Mouse (Mus musculus): ENCODE data around the gene Aar2.
"Not testable (repeated sequence)": the region's sequence is repeated elsewhere in the genome, so short reads cannot be mapped to it uniquely, and the experiment has no call there.

Gene Aar2

DNA sequence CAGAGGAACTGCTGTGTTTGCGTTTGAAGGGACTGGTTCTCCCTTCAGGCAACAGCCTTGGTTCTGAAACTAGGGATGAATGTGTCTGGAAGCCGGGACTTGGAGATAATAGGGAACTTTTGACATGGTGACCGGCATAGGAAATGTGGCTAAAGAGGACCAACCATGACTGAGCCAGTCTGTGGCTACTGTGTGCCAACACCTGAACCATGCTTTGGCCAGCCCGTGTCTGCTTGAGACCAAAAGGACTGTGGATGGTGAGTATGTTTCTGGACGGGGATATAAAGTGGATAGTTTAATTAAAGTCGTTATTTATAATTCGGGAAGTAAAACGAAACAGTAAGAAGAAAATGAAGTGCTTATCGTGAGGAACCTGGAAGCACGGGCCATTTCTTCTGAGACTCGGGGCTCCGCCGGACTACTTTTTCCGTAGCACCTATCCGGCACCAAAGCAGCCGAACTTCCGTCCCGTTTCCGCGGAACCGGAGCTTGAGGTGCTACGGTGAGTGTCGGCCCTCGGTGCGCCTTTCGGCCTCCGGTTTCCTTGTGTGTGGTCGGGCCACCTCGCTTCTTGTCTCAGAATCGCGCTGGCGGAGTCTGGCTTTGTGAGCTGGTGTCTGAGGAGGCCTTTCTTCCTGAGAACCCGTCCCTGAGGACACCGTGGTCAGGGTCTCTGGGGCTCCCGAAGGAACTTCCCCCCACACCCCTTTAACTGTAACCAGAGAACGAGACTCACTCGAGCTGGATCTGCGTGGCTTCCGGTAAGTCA is at the start of gene Aar2:
Gene Aar2 (plus strand): TSS at position 462 of the 769 bp plus-strand sequence.
- DNase-seq: peak; percentile 51 to 54

DNA sequence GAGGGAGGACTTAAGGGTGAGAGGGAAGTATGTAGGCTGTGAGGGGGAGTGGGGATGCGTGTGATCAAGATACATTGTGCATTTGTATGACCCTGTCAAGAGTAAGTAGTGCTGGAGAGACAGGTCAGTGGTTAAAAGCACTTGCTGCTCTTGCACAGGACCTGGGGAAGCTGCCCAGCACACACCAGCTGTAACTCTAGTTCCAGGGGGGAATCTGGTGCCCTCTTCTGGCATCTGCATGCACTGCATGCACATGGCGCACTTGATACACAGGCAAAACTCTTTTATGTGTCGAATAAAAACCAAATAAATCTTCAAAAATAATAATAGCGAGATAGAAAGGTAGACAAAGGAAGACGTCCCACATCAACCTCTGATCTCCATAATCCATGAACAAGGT is 49.5 kb upstream of the Aar2 start:
- DNase-seq: no peak

DNA sequence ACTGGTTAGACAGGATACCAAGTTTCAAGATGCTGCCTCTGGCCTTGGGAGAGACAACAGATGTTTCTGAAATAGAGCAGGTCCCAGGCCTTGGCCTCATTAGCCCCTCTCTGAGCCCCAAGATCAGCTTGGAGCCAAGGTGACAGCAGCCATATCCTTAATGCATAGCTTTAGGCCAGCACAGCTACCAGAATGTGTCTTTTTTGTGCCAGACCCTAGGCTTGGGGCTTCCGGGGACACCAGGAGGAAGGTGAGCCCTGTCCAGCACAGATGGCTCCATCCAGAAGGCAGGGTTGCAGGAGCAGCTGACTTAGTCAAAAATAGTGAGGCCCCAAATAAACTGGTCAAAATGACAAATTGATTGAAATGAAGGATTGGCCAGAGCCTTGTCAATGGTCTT is 46.4 kb upstream of the Aar2 start:
- no peak for DNase-seq

DNA sequence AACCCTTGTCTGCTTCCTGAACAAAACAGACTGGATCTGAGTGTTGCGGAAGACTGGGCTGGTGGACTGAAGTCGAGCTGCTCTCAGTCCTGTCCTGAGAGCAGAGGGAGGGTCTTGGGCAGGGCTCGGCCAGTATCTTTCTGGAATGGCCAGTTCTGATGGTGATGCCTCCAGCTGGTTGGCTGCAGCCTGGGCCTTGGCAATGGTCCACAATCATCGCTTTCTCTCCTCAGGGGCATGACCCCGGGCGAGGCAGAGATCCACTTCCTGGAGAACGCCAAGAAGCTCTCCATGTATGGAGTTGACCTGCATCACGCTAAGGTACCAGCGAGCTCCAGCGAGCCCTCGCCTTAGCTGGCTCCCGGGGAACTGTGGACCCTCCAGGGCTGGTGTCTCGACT is 41.9 kb upstream of the Aar2 start:
- no peak for DNase-seq

DNA sequence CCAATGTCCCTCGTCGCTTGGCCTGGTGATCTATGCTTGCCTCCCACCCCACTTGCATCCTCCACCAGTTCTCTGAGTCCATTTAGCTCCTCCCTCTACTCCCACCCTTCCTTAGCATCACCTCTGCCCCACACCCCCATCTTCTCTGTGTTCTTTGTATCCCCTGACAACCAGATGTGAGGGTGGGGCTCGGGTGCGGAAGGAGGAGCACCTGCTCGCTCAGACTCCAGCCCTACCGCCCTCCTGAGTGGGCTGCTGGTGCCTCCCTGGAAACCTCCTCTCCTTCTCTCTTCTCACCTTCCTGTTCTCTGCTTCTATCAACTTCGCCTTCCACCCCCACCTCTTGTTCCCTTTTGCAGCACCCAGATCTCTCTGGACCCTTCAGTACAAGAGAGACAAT is 35.4 kb upstream of the Aar2 start:
- DNase-seq: no peak

DNA sequence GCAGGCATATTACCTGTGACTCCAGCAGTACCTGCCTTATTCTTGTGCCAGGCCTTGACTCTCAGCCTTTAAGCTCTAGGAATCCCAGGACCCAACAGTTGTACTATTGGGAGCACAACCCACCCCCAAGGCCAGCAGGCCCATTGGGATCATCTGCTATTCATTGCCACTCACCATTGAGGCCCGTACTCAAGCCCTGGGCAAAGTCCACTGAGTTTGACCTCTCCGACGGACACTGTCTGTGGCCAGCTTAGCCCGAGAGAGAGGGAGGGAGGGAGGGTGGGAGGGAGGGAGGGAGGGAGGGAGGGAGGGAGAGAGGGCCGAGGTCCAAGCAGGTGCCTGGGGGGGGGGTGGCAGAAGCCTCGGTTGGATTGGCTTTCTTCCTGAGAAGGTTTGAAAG is 34.8 kb upstream of the Aar2 start:
- no peak for DNase-seq

DNA sequence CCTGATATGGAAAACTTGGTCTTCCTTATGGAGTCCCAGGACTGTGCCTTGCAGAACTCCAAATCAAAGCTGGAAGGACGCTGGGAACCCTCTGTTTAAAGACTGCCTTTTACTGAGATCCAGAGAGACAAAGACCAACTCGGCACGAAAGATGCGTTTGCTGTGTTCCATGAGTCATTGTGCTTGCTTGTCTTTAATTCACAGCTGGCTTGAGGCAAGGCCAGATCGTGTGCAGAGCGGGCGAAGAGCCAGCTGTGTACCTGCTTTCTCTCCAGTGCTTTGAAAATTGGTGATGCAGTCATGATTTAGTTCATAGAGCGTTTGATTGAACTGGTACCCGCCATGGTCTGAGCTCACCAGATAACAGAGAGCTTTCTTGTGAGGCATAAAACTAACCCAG is 32.3 kb upstream of the Aar2 start:
- DNase-seq: no peak

DNA sequence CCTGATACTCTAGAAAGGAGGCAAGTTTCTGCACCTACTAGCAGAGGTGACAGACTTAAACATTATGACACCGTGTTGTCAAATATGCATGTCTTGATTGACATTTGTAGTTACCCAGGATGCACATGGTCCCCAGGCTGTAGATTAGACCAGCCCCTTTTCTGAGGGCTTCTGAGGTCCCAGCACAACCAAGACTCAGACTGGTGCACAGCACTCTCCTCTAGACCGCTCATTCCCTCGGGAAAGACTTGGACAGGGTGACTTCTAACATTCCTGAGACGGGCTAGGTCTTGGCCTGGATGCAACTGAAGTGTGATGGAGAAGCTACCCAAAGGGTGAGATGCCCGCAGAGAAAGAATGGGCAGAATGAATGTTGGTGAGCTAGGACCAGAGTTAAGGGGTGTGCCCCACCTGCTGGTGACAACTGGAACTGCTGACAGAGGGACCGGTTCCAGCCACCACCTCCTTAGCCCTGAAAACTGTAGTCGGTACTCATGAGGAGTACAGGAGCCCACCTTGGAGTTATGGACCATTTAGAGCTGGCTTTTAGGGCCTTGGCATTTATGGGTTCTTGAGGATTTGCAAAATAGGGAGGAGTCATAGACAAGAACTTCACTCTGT is 31.7 kb upstream of the Aar2 start:
- peak in 1 of 2 experiments; percentile 15 for DNase-seq

DNA sequence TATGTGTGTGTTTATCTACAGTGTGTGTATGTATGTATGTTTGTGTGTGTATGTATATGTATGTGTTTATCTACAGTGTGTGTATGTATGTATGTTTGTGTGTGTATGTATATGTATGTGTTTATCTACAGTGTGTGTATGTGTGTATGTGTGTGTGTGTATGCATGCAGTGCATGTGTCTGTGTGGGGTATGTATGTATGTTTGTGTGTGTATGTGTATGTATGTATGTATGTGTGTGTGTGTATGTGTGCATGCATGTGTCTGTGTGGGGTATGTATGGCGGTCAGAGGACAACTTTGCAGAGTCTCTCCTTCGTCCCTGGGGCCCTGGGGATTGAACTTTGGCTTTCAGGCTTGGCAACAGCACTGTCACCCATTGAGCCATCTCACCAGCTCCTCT is 30.7 kb upstream of the Aar2 start:
- DNase-seq: not testable (repeated sequence)

DNA sequence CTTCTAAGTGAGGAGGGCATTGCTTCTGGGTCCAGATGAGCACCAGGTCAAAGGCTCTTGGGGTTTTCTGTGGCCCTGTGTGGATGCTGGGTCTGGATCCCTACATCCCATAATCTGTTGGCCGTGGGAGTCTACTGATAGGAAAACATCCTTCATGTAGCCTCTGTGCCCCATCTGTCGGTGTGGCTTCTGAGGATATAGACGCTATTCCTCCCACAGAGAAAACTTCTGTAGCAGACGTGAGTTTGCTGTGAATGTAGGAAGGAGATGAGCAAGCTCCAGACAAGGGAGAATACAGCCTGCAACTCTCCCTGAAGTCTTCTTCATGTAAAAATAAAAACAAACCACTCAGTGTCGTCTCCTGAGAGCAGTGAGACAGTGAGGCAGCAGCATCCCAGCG is 29.1 kb upstream of the Aar2 start:
- no peak for DNase-seq

DNA sequence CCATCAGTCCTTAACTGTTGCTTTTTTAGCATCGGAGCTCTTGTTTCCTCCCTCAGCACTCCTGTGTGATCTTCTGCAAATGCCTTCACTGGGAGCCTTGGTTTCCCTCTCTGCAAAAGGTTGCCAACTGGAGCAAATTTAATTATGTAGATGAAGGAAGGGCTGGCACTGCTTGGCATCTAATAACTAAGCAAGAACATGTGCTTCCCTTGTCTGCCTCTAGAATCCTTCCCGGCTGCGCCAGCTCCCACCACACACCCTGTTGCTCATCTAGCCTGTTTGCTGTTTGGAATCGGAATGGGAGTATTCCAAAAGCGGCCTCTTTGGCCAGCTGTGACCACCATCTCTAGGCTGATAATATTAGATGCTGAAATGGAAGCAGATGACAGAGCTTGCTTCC is 27.8 kb upstream of the Aar2 start:
- no peak for DNase-seq

DNA sequence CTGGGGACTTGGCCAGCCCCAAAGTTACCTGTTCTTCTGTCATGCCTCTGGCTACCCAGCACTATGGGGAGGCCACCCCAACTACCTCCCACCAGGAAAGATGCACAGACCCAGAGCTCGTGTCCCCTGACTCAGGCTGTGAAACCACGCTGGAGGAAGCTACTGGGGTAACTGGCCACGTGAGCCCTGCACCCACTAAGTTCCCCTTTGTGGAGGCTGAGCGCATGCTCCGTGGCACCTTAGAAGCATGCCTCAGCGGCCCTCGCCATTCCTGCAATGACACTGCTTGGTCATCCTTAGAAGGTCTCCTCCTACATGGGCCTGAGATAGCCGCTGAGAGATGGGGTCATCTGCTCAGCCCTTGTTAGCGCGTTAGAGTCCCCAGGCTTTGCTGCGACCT is 24.4 kb upstream of the Aar2 start:
- DNase-seq: no peak

DNA sequence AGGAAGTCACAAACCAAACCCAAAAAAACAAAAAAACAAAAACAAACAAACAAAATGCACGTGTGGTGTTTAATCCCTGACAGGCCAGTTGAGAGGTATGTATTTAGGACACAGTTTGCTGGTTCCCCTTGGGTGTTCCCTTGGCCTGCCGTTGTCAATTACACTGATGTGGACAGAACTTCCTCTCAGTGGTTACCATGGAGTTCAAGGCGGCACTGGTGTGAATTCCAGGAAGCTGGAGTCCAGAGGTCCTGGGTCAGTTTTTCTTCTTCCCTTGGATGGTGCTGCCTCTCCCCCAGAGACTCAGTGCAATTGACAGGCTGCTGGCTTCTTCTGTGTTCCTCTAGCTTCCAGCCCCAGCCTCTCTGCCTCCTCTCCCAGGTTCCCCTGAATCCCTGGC is 23.3 kb upstream of the Aar2 start:
- no peak for DNase-seq

DNA sequence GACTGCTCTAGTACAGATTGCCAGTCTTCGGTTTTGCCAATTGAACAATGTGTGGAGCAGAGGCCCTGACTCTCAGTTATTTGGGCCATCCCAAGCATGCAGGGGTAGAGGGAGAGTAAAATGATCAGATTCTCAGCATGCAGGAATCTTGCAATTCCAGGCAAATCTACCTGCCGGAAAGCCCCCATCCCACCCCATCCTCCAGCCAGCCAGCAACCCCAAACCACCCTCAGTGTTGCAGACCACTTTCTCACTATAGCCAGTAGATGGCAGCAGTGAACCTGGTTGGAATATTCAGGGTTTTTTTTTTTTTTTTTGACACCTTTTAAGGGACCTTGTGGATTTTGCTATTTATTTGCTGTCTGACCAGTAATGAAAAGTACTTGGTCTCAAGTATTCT is 17.7 kb upstream of the Aar2 start:
- DNase-seq: no peak

DNA sequence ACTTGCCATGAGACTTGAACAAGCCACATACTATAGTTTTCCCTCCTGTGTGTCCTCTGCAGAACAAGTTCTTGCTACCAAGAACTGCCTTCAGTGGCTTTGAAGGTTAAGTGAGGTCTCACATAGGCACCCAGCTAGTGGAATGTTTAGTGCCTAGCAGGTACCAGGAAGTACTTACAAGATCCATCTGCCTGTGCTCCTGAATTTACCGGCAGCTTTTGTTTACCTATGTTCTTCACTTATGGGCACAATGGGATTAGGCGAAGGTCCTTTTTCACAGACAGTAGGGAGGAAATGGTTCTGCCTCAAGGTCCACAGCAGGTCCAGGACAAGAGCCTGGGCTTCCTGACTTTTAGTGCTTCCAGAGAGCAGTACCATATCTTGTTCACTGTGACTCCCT is 14.2 kb upstream of the Aar2 start:
- no peak for DNase-seq

DNA sequence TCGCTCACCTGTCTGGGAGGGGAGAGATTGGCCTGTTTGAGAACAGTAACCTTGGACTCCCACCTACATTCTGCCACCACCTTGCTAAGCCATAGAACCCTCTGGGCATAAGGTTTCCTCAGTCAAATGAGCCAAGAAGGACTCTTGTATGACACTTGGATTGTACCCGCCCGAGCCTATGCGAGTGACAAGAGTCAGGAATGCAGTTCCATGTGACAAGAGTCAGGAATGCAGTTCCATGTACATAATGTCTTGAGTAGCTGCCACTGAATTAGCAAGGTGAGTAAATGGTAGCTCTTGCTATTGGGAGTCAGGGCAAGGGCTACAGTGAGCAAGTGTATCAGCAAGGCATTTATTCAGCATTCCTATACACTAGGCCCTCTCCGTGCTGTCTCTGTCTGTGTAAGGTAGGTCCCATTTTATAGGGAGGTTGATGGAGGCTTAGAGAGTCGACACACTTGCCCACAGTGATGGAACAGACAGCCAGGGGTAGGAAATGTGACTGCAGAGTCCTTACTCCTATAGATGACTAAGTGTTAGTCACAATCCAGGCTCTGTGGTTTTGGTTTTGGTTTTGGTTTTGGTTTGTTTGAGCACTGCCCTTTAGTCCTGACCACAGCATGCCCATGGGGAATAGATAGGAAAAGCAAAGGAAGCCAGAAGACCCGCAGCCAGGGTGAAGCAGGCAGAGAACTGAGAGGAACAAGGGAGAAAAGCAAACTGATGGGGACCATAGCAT is 8.4 kb upstream of the Aar2 start:
- DNase-seq: no peak

DNA sequence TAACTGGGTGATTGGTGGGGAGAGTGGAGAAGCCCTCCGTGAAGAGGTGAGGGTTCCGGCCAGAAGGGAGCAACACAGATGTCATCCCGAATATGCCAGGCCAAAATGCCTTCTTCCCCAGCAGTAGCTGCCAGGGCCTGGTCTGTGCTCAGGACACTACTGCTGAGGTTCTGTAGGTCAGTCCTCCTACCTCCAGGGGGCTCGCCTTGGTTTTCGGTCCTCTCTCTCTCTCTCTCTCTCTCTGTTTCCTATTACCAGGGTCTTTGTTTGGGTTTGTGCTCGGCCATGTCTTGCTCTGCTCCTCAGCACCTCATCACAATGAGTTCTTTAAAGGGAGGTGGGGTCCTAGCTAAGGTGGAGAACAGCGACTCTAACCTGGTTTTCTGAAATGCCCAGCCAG is 6.4 kb upstream of the Aar2 start:
- no peak for DNase-seq

DNA sequence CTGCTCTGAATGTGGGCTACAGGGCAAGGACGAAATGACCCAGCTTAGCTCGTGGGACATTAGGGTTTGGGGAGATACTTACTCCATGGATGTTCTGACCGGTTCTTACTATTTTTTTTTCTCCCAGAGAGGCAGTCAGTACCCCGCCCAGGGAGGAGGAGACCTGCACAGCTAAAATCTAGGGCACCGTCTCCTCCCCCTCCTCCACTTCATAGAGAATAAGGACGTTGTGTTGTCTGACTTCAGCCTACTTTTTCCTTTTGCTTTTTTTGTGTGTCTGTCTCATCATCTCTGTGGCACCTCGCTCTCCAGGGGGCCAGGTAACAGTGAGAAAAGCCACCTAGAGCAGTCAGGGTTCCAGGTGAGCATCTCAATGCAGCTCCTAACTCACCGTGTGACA is 5.0 kb upstream of the Aar2 start:
- no peak for DNase-seq

DNA sequence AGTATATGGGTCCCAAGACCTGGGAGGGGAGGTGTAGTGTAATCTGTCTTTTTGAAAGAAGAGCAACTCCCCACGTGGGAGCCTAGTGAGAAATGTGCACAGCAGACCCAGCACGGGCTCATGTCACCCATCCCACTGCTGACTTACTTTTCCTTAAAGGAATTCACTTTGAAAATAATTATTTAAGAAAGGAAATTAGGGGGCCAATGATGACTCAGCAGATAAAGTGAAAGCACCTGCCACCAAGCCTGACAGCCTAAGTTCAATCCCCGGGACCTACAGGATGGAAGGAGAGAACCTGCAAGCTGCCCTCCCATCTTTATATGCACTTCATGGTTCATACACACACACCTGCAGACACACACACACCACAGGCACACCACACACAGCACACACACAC is 3.6 kb upstream of the Aar2 start:
- DNase-seq: no peak

DNA sequence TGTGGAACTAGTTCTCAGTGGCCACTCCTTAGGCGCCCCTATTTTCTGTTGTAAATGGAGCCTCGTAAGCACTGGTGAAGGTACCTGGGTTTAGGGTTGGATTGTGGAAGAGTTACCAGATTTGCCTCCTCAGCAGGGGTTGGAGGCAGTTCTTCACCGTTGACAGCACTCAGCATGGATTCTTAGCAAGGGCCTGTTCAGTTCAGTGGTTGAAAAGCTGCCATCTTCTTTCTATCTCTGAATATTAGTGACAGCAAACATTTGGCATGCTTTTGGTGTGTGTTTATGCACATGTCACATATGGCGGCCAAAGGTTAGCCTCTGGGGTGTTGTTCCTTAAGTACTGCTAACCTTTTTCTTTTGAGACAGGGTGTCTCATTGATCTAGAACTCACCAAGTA is 5.0 kb downstream of the Aar2 start:
- no peak for DNase-seq

DNA sequence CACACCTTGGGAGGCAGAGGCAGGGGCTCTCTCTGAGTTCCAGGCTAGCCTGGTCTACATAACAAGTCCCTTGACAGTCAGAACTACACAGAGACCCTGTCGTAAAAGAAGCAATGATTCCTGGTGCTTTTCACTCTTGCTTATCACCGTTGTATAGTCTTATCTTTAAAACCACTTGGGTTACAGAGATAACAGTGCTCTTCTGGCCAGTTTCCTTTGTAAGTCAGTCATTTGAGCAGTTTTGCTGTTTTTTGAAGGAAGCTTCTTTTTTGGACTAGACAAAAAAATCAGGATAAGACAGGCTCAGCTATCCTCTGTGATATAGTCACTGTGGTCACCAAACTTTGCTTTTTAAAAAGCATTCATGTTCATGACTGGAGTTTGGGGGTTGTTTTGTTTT is 14.4 kb downstream of the Aar2 start:
- DNase-seq: no peak

DNA sequence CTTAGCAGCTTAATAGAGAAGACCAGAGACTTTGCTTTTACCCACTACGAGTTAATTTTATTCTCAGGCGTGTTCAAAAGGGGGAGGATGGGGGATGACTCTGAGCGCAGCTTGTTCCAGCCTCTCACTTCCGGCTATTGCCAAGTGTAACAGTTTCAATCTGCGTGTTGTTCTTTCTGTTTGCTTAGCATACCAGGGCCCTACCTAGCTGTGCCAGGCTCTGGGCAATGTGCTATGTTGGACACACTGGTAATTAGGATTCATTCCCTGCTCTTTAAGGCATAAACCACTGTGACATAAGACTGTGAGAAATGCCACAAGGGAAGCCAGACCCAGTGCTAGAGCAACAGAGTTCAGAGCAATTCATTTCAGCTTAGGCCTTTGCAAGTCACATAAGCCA is 16.2 kb downstream of the Aar2 start:
- DNase-seq: no peak

DNA sequence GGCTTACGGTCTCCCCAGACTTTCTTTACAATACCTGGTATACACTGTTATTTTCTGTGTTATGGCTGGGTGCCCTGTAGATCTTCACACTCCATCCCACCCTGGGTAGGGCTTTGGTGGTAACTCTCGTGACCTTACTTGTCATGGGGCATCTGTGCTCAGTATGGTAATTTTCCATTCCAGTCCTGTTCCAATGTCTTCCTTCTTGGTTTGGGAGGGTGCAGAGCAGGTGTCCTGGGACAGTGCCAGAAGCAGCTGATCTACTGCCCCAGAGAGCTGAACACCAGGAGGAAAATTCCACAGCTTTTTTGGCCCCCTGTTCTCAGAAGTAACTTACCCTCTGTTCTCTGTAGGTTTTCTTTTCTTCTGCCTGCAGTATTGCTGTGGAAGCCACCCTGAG is 19.1 kb downstream of the Aar2 start:
- no peak for DNase-seq

DNA sequence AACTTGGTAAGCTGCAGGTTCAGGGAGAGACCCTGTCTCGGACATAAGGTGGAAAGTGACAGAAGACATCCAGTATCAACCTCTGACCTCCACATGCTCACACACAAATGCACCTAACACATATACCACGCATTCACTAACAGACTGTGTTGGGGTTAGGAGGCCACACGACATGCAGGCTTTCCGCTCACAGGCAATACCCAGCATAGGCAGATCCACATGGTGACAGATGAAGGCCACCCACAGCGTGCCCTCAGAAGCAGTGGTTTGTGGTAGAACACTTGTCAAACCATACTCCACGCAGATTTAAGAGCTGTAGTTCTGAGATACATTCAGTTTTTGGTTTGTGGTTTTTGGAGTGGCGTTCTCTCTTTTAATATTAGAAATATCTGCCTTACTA is 21.3 kb downstream of the Aar2 start:
- no peak for DNase-seq

All from thymus, adult 18-20 months (tissue).